Mouse (Mus musculus): ENCODE measurements around the gene Rad54l. TPM values are rescaled to one million over a fixed set of nuclear protein-coding genes. Genes with fewer than 3 reads are reported as not detected.

Rad54l gene
- polyA plus RNA-seq (2015; fragmentation: Illumina TruSeq; extraction: RNeasy Lipid Tissue Mini Kit (QIAGEN cat#74804); ENCODE audit: insufficient read depth, low read depth, low replicate concordance): not detected

GRCm38 (mm10) chr4:116123602-116124519 lies at the start of gene Rad54l, which contains the start of gene Pomgnt1:
Rad54l (minus strand) TSS chr4:116123690.
Pomgnt1 (plus strand) TSS chr4:116123840.

DNA sequence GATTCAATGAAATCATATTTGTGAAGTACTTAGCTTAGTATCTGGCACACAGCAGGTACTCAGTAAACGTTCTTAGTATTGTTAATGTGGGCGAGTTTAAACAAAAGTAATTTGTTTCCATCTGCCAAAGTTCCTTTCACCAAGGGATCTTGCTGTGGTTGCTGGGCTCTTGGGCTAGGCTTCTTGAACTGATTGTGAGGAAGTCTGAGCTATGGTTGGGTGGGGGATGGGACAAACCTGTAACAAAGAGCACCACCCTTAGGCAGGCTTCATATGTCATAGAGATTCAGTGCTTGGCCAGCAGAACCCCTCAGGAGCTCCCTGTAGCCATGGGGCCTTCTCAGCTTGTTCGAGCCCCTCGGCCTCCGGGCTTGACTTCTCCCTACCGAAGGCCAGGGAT lies 49.6 kb upstream of the Rad54l start, which contains the start of the genes 1700042G07Rik and Gm49337:
TSS of gene 1700042G07Rik (plus strand) at position 301 of the 400 bp plus-strand sequence.
TSS of gene Gm49337 (plus strand) at position 313 of the 400 bp plus-strand sequence.

GRCm38 (mm10) chr4:116167404-116167803 lies 43.9 kb upstream of the Rad54l start, which contains the start of gene Tspan1:
Tspan1 (minus strand) TSS chr4:116167601.

GRCm38 (mm10) chr4:116151238-116151637 lies 27.7 kb upstream of the Rad54l start, which contains the start of gene Lurap1:
Lurap1 (minus strand) TSS chr4:116151338.

GRCm38 (mm10) chr4:116074861-116075620 lies 48.4 kb downstream of the Rad54l start, which contains the start of the genes Uqcrh and Lrrc41:
Uqcrh (minus strand) TSS chr4:116075071.
Lrrc41 (plus strand) TSS chr4:116075269.

DNA sequence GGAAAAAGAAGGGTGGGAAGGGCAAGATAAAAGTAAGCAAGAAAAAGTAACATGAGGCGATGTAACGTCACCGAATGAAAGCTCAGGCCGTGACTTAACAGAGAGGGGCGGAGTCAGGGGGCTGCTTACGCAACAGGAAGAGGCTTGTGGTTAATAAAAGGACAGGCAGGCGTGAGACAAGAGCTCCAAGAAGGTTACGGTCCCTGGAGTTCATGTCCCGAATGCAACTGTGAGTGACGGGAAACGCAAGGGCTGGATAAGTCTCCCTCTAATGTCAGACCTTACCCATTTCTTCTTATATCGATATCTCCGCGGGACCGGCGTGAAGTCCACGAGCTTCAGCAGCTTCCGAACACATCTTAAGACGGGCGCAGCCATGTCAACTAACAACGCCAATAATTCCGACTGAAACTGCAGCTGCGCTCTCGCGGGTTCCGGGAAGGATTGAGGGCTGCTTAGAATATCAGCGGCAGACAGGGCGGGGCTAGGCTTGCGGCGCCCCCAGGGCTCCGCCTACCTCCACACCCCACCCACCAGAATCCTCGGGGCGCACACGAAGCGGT lies 70.0 kb downstream of the Rad54l start, which contains the start of gene Nsun4:
TSS of gene Nsun4 (minus strand) at position 478 of the 563 bp plus-strand sequence.

Other genes starting within 250 kb of the Rad54l start
- gene Kncn, start 239.3 kb downstream of the Rad54l start, polyA plus RNA-seq (2015; fragmentation: Illumina TruSeq; extraction: RNeasy Lipid Tissue Mini Kit (QIAGEN cat#74804); ENCODE audit: insufficient read depth, low read depth, low replicate concordance): not detected
- not detected for gene 6430628N08Rik, start 233.0 kb downstream of the Rad54l start, polyA plus RNA-seq (2015; fragmentation: Illumina TruSeq; extraction: RNeasy Lipid Tissue Mini Kit (QIAGEN cat#74804); ENCODE audit: insufficient read depth, low read depth, low replicate concordance)
- gene Dmbx1, start 183.8 kb downstream of the Rad54l start, polyA plus RNA-seq (2015; fragmentation: Illumina TruSeq; extraction: RNeasy Lipid Tissue Mini Kit (QIAGEN cat#74804); ENCODE audit: insufficient read depth, low read depth, low replicate concordance): not detected
- gene Faah, start 105.8 kb downstream of the Rad54l start, polyA plus RNA-seq (2015; fragmentation: Illumina TruSeq; extraction: RNeasy Lipid Tissue Mini Kit (QIAGEN cat#74804); ENCODE audit: insufficient read depth, low read depth, low replicate concordance): 6.7 TPM
- 3.8 TPM for gene Nsun4, start 69.8 kb downstream of the Rad54l start, polyA plus RNA-seq (2015; fragmentation: Illumina TruSeq; extraction: RNeasy Lipid Tissue Mini Kit (QIAGEN cat#74804); ENCODE audit: insufficient read depth, low read depth, low replicate concordance)
- 206 TPM for gene Uqcrh, start 48.6 kb downstream of the Rad54l start, polyA plus RNA-seq (2015; fragmentation: Illumina TruSeq; extraction: RNeasy Lipid Tissue Mini Kit (QIAGEN cat#74804); ENCODE audit: insufficient read depth, low read depth, low replicate concordance)
- gene Lrrc41, start 48.4 kb downstream of the Rad54l start, polyA plus RNA-seq (2015; fragmentation: Illumina TruSeq; extraction: RNeasy Lipid Tissue Mini Kit (QIAGEN cat#74804); ENCODE audit: insufficient read depth, low read depth, low replicate concordance): 7.6 TPM
- 20.5 TPM for gene Pomgnt1, start 150 bp upstream of the Rad54l start, polyA plus RNA-seq (2015; fragmentation: Illumina TruSeq; extraction: RNeasy Lipid Tissue Mini Kit (QIAGEN cat#74804); ENCODE audit: insufficient read depth, low read depth, low replicate concordance)
- gene Lurap1, start 27.6 kb upstream of the Rad54l start, polyA plus RNA-seq (2015; fragmentation: Illumina TruSeq; extraction: RNeasy Lipid Tissue Mini Kit (QIAGEN cat#74804); ENCODE audit: insufficient read depth, low read depth, low replicate concordance): 2.0 TPM
- gene Tspan1, start 43.9 kb upstream of the Rad54l start, polyA plus RNA-seq (2015; fragmentation: Illumina TruSeq; extraction: RNeasy Lipid Tissue Mini Kit (QIAGEN cat#74804); ENCODE audit: insufficient read depth, low read depth, low replicate concordance): 0.89 TPM
- not detected for gene 1700042G07Rik, start 49.7 kb upstream of the Rad54l start, polyA plus RNA-seq (2015; fragmentation: Illumina TruSeq; extraction: RNeasy Lipid Tissue Mini Kit (QIAGEN cat#74804); ENCODE audit: insufficient read depth, low read depth, low replicate concordance)
- gene Gm49337, start 49.7 kb upstream of the Rad54l start, polyA plus RNA-seq (2015; fragmentation: Illumina TruSeq; extraction: RNeasy Lipid Tissue Mini Kit (QIAGEN cat#74804); ENCODE audit: insufficient read depth, low read depth, low replicate concordance): not detected
- 3.6 TPM for gene Pik3r3, start 97.9 kb upstream of the Rad54l start, polyA plus RNA-seq (2015; fragmentation: Illumina TruSeq; extraction: RNeasy Lipid Tissue Mini Kit (QIAGEN cat#74804); ENCODE audit: insufficient read depth, low read depth, low replicate concordance)

All from pancreas, adult 10 weeks (tissue).